Mouse (Mus musculus): Measurements from ENCODE around the gene Ift74.

Ift74 gene

GRCm38 (mm10) chr4:94689804-94690203 is 75.5 kb downstream of the Ift74 start:
- in situ Hi-C loops (cut with MboI; ENCODE audit: unreplicated experiment in 2 of 2) = loop anchor here in 1 of 2 experiments (10.0 kb wide), 1 partner anchor 1235 kb away; no protein-coding TSS in a partner anchor

GRCm38 (mm10) chr4:94691078-94691477 is 76.8 kb downstream of the Ift74 start:
- in situ Hi-C loops (cut with MboI; ENCODE audit: unreplicated experiment in 2 of 2) = no loop called here

DNA sequence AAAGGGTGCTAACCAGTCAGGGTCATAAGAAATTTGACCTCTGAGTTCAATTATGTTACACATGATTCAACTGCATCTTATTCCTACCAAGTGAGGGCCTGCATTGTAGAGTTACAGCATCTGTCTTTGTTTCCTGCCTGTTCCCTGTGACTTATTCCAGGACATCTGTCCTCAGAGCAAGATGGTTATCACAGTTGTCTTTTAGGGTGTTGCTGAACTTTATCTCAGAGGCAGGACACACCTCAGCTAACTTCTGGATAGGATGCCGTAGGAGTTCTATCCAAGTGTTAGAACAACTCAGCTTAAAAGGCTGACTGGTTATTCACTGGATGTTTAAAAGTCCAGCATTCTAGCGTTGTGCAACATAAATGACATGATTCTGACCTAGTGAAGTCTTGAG is 77.9 kb downstream of the Ift74 start:
- in situ Hi-C loops (cut with MboI; ENCODE audit: unreplicated experiment in 2 of 2) = no loop called here

DNA sequence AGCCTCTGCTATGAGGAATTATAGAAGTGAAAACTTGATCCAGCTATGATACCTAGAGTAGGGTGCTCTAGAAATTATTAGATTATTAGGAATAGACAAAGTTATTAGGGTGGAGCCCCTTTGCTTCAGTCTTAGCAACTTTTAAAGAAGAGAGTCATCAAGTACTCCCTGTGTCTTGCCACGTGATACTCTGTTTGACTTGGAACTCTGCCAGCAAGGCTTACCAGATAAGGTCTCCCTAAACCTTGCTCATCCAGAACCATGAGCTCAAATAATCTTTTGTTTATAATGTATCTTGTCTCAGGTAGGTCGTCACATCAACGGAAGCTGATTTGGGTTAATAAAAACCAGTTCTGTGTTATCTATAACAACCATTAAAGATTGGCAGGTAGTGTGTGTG is 82.1 kb downstream of the Ift74 start:
- in situ Hi-C loops (cut with MboI; ENCODE audit: unreplicated experiment in 2 of 2) = no loop called here

DNA sequence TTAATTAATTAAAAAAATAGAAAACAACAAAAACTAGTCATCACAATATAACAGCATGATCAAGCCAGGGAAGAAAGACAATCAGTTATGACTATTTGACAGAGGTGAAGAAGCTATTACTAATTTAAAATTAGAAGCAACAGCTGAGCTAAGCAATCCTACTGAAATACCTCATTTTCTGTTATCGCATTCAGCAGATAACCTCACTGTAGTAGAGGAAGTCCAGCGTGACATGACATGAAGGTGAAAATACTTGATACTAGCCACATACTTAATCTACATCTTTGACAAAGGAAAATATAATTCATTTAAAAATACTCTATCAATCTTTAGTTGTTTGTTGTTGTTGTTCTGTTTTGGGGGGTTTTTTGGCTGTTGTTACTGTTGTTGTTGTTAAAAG is 96.7 kb downstream of the Ift74 start:
- in situ Hi-C loops (cut with MboI; ENCODE audit: unreplicated experiment in 2 of 2) = no loop called here

GRCm38 (mm10) chr4:94711426-94711825 is 97.1 kb downstream of the Ift74 start:
- in situ Hi-C loops (cut with MboI; ENCODE audit: unreplicated experiment in 2 of 2) = no loop called here

- in situ Hi-C loops (cut with MboI; ENCODE audit: unreplicated experiment in 2 of 2) = no loop called here
These were observed 99.5 kb downstream of the Ift74 start for GRCm38 (mm10) chr4:94713741-94714140.

GRCm38 (mm10) chr4:94715166-94715565 is 100.9 kb downstream of the Ift74 start:
- in situ Hi-C loops (cut with MboI; ENCODE audit: unreplicated experiment in 2 of 2) = no loop called here

DNA sequence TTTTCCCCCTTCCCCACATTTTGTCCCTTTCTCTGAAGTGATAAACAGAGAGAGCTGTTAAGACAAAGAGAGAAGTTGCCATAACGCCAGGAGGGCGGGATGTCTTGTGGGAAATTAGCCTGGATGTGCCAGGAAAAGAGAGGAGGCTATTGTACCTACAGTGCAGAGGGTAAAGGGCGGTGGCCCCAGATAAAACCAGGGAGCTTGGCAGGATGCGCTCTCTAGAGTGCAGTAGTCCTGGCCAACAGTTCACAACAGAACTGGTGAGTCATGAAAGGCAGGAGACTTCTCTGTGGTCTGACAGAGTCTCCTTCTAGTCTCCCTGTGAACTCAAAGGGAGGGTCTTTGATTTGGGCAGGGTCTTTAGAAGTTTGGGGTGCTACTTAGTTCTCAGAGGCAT is 111.5 kb downstream of the Ift74 start:
- in situ Hi-C loops (cut with MboI; ENCODE audit: unreplicated experiment in 2 of 2) = no loop called here

- in situ Hi-C loops (cut with MboI; ENCODE audit: unreplicated experiment in 2 of 2) = no loop called here
These were observed 118.4 kb downstream of the Ift74 start for GRCm38 (mm10) chr4:94732721-94733120.

DNA sequence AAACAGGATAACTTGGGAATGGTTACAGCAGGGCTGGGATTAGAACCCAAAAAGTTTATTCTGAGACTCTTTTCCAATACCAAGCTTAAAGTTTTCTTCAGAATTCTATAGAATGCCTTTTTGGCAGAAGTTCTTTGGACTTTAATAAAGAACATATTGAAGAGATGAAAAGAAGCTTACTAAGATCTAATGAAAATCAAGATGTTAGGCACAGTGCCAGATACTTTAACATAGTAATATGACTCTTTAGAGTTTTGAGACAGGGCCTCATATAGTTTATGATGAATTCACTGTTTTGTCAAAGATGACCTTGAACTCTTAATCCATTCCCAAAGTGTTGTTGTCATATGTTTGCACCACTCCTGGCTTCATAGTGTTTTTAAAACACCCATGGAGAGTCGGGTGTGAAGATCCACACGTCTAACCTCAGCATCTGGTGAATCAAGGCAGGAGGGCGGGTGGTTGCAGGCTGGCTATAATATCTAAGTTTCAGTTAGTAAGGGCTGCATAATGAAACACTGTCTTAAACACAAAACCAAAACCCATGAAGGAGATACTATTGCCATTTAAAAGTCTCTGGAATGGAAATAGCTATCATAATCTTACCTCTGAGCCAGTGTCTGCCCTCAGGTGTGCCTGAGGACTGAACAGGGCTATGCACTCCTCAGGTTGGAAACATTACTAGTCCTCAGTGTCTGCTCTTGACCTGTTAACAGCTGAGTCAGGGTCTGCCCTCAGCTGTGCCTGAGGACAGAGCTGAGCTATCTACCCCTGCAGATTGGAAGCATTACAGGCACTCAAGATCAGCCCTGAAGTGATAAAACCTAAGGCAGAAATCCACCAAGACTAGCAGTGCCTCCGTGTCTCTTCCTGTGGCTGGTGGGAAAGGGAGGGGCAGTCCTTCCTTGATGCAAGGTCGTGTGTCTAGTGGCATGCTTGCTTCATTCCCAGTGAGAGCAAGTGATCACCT is 123.3 kb downstream of the Ift74 start:
- in situ Hi-C loops (cut with MboI; ENCODE audit: unreplicated experiment in 2 of 2) = no loop called here

- in situ Hi-C loops (cut with MboI; ENCODE audit: unreplicated experiment in 2 of 2) = no loop called here
These were observed 124.8 kb downstream of the Ift74 start, which contains the start of gene Tek for GRCm38 (mm10) chr4:94738838-94739731. Gene Tek (plus strand): TSS chr4:94739289.

DNA sequence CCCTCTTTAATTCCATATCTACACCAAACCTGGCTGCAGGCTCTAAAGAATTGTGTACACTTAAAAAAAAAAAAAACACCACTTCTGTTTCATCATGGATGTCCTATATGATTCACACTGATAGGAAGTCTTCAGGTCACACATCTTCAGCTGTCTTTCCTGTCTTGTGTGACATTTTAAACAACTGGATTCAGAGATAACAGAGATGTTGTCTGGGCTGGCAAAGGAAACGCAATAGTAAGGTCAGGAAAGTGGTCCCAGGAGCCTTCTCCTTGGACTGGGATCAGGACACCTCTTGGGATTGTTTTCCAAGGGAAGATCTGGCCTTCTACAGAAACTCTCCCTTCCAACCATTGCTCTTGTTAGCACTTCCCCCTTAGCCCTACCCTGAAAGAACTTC is 127.5 kb downstream of the Ift74 start:
- in situ Hi-C loops (cut with MboI; ENCODE audit: unreplicated experiment in 2 of 2) = no loop called here
